Mouse (Mus musculus): Measurements from ENCODE around the gene Clba1. TPM values are rescaled to one million over a fixed set of nuclear protein-coding genes. Genes with fewer than 3 reads are reported as not detected.
A peak's percentile ranks its signal among the peaks of the same experiment; 100 is the strongest.

The Clba1 gene
- total RNA-seq (2014; rRNA removed) = 16.7 and 16.9 TPM in 2 replicates
- 20.3 and 21.0 TPM in 2 replicates for polyA plus RNA-seq (2015; fragmentation: Nextera tagmentation; extraction: Ambion mirVana)

GRCm38 (mm10) chr12:112808587-112809364, at the start of gene Clba1:
Gene Clba1 (plus strand): TSS chr12:112808937.
- Histone ChIP-seq H3K9ac (replicated peaks; ENCODE audit: low read length) (peak within 1 kb of the TSS; percentile 70), H3K4me3 (ENCODE audit: low read length) (peak within 1 kb of the TSS; percentile 68), H3K9me3 (ENCODE audit: low read length) (no peaks in the 10 kb centered on the region), H3K27ac (peak within 1 kb of the TSS; percentile 83), H3K36me3 (ENCODE audit: insufficient read depth, low read length) (peaks cover under 1% of the 10 kb centered on the region; the same call in 1 of the 2 replicates), H3K4me1 (ENCODE audit: insufficient read depth, low read length) (0 out of 2 replicates have a peak, but pooled peaks cover 10% of the 10 kb centered on the region), H3K27me3 (ENCODE audit: insufficient read depth, low read length) (no peaks in the 10 kb centered on the region), H3K4me2 (ENCODE audit: low read depth, low read length) (peak within 1 kb of the TSS; percentile 98)
- peak; percentile 98 for DNase-seq (ENCODE audit: low spot score)
- TF ChIP-seq CTCF (IDR thresholded peaks at IDR 0.05; ENCODE audit: low read depth) = peak; percentile 68
- under 1% methylated on average over 63 of the region's 64 CpGs for WGBS
- peak; percentile 94 for ATAC-seq

GRCm38 (mm10) chr12:112759471-112759870, 49.3 kb upstream of the Clba1 start:
- Histone ChIP-seq H3K9me3 (ENCODE audit: low read length) (0 out of 2 replicates have a peak, but pooled peaks cover 4% of the 10 kb centered on the region), H3K4me1 (ENCODE audit: insufficient read depth, low read length) (no peaks in the 10 kb centered on the region), H3K9ac (replicated peaks; ENCODE audit: low read length) (no peak overlapping the region), H3K4me3 (ENCODE audit: low read length) (no peak overlapping the region), H3K27ac (no peak overlapping the region), H3K4me2 (ENCODE audit: low read depth, low read length) (no peak overlapping the region), H3K27me3 (ENCODE audit: insufficient read depth, low read length) (no peaks in the 10 kb centered on the region), H3K36me3 (ENCODE audit: insufficient read depth, low read length) (no peaks in the 10 kb centered on the region)
- DNase-seq (ENCODE audit: low spot score) (no peak), ATAC-seq (no peak)
- 84% methylated on average over 3 of the region's 3 CpGs for WGBS
- no peak for TF ChIP-seq CTCF (IDR thresholded peaks at IDR 0.05; ENCODE audit: low read depth)

- Histone ChIP-seq H3K9ac (replicated peaks; ENCODE audit: low read length) (no peak within 1 kb of the TSS), H3K9me3 (ENCODE audit: low read length) (0 out of 2 replicates have a peak, but pooled peaks cover 4% of the 10 kb centered on the region), H3K27me3 (ENCODE audit: insufficient read depth, low read length) (no peaks in the 10 kb centered on the region), H3K4me2 (ENCODE audit: low read depth, low read length) (no peak within 1 kb of the TSS), H3K4me3 (ENCODE audit: low read length) (no peak within 1 kb of the TSS), H3K27ac (no peak within 1 kb of the TSS), H3K4me1 (ENCODE audit: insufficient read depth, low read length) (no peaks in the 10 kb centered on the region), H3K36me3 (ENCODE audit: insufficient read depth, low read length) (no peaks in the 10 kb centered on the region)
- TF ChIP-seq CTCF (IDR thresholded peaks at IDR 0.05; ENCODE audit: low read depth) = no peak
- DNase-seq (ENCODE audit: low spot score) = no peak
- no peak for ATAC-seq
- 50% methylated on average over 4 of the region's 4 CpGs for WGBS
These were observed 48.4 kb upstream of the Clba1 start, which contains the start of gene Pld4 for GRCm38 (mm10) chr12:112760154-112760926. Gene Pld4 (plus strand): TSS chr12:112760655.

GRCm38 (mm10) chr12:112761411-112761810, 47.3 kb upstream of the Clba1 start:
- no peaks in the 10 kb centered on the region for H3K27me3 ChIP-seq (ENCODE audit: insufficient read depth, low read length)
- DNase-seq (ENCODE audit: low spot score) (no peak), ATAC-seq (no peak)
- H3K4me2 ChIP-seq (ENCODE audit: low read depth, low read length) = no peak overlapping the region
- WGBS = 92% methylated on average over 4 of the region's 4 CpGs
- H3K36me3 ChIP-seq (ENCODE audit: insufficient read depth, low read length) = no peaks in the 10 kb centered on the region
- H3K4me3 ChIP-seq (ENCODE audit: low read length) = no peak overlapping the region
- 0 out of 2 replicates have a peak, but pooled peaks cover 4% of the 10 kb centered on the region for H3K9me3 ChIP-seq (ENCODE audit: low read length)
- no peaks in the 10 kb centered on the region for H3K4me1 ChIP-seq (ENCODE audit: insufficient read depth, low read length)
- no peak overlapping the region for H3K27ac ChIP-seq
- TF ChIP-seq CTCF (IDR thresholded peaks at IDR 0.05; ENCODE audit: low read depth) = no peak
- no peak overlapping the region for H3K9ac ChIP-seq (replicated peaks; ENCODE audit: low read length)

- Histone ChIP-seq H3K4me3 (ENCODE audit: low read length) (no peak overlapping the region), H3K36me3 (ENCODE audit: insufficient read depth, low read length) (no peaks in the 10 kb centered on the region)
- DNase-seq (ENCODE audit: low spot score) = no peak
These were observed 46.7 kb upstream of the Clba1 start for GRCm38 (mm10) chr12:112762018-112762417.

GRCm38 (mm10) chr12:112763176-112763575, 45.6 kb upstream of the Clba1 start:
- WGBS = 83% methylated on average over 4 of the region's 4 CpGs

More at GRCm38 (mm10) chr12:112762018-112762417, 46.7 kb upstream of the Clba1 start:
- no peak overlapping the region for H3K9ac ChIP-seq (replicated peaks; ENCODE audit: low read length)
- H3K27ac ChIP-seq = no peak overlapping the region
- no peak for TF ChIP-seq CTCF (IDR thresholded peaks at IDR 0.05; ENCODE audit: low read depth)
- H3K27me3 ChIP-seq (ENCODE audit: insufficient read depth, low read length) = no peaks in the 10 kb centered on the region
- ATAC-seq = no peak
- H3K9me3 ChIP-seq (ENCODE audit: low read length) = no peaks in the 10 kb centered on the region
- H3K4me2 ChIP-seq (ENCODE audit: low read depth, low read length) = no peak overlapping the region
- 89% methylated on average over 3 of the region's 3 CpGs for WGBS
- H3K4me1 ChIP-seq (ENCODE audit: insufficient read depth, low read length) = no peaks in the 10 kb centered on the region

More at GRCm38 (mm10) chr12:112763176-112763575, 45.6 kb upstream of the Clba1 start:
- H3K4me3 ChIP-seq (ENCODE audit: low read length) = no peak overlapping the region
- no peaks in the 10 kb centered on the region for H3K4me1 ChIP-seq (ENCODE audit: insufficient read depth, low read length)
- ATAC-seq (no peak), DNase-seq (ENCODE audit: low spot score) (no peak)
- no peak overlapping the region for H3K9ac ChIP-seq (replicated peaks; ENCODE audit: low read length)
- H3K27me3 ChIP-seq (ENCODE audit: insufficient read depth, low read length) = no peaks in the 10 kb centered on the region
- no peaks in the 10 kb centered on the region for H3K9me3 ChIP-seq (ENCODE audit: low read length)
- H3K36me3 ChIP-seq (ENCODE audit: insufficient read depth, low read length) = no peaks in the 10 kb centered on the region
- no peak overlapping the region for H3K27ac ChIP-seq
- no peak overlapping the region for H3K4me2 ChIP-seq (ENCODE audit: low read depth, low read length)
- TF ChIP-seq CTCF (IDR thresholded peaks at IDR 0.05; ENCODE audit: low read depth) = no peak

All from hindbrain, postnatal 0 days (tissue).